Mouse (Mus musculus): ENCODE results near the gene Ilf2. TPM values are rescaled to one million over a fixed set of nuclear protein-coding genes. Genes with fewer than 3 reads are reported as not detected.

Gene Ilf2
- polyA plus RNA-seq, 1 experiment: 50.8 TPM

DNA sequence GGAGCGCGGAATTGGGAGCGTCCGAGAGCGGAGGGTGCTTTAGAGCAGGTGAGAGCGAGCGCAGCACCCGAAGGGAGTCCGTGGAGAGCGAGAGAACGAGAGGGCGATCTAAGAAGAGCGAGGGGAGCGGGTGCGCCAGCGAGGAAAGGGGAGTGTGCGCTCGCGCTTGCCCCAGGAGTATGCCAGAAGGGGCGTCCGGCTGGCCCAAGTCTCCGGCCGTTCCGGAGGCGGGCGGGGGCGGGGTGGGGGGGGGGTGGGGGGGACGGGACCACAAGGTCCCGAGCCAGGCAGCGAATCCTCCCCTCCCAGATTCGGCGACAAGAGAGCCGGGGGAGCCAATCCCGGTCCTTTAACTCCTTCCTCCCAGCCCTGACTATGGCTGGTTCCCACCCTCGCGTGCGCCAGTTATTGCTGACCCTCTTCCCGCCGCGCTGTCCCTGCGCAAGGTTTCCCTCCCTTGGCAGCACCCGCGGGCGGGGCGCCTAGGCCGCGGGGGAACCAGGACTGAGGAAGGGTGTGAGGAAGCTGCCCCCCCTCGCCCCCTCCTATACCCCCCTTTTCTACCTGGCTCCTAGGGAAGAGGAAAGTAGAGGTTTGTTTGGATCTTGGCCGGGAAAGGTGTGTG is 10.1 kb upstream of the Ilf2 start, which contains the start of gene Npr1:
Gene Npr1 (minus strand): TSS at position 181 of the 625 bp plus-strand sequence.
- peak within 1 kb of the TSS; percentile 42 for H3K4me3 ChIP-seq (ENCODE audit: control insufficient read depth, insufficient read depth, low read length)
- DNase-seq: no peak
- no peaks in the 10 kb centered on the region for H3K36me3 ChIP-seq (ENCODE audit: control insufficient read depth, insufficient read depth, low read length)
- 2% methylated on average over 45 of the region's 49 CpGs for WGBS
- TF ChIP-seq CTCF (IDR thresholded peaks at IDR 0.05; ENCODE audit: borderline replicate concordance, control insufficient read depth, extremely low read depth, insufficient read depth, low read length, poor library complexity): no peak
- no peak for TF ChIP-seq POLR2A (IDR thresholded peaks at IDR 0.05; ENCODE audit: control insufficient read depth, extremely low read depth, insufficient read depth, low read length, poor library complexity)
- H3K27me3 ChIP-seq (ENCODE audit: control insufficient read depth, insufficient read depth, low read length): peaks cover 16% of the 10 kb centered on the region; the same call in 1 of the 2 replicates
- no peak within 1 kb of the TSS for H3K27ac ChIP-seq (ENCODE audit: control insufficient read depth, insufficient read depth, low read length)
- peaks cover 9% of the 10 kb centered on the region; the same call in 1 of the 2 replicates for H3K4me1 ChIP-seq (replicated peaks; ENCODE audit: control insufficient read depth, insufficient read depth, low read length)

DNA sequence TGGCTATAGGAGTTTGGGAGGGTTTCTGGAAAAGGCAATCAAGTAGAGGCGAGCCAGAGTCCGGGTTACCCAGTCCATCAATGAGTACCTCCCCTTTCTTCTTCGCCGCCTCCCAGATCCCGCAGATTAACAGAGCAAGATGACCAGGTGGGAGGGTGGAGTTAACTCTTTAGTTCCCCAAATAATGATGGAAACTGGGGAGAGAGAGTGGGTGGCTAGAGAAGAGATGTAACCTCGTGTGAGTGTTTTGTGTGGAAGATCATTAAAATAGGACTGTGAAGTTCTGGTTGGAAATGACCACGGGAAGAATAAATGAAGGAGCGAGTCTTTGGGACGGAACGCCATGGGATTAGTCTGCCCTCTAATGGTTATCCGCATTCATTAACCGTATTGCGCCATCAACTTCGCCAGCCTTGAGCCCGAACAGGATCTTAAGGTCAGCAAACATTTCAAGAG is 9.6 kb upstream of the Ilf2 start:
- H3K27ac ChIP-seq (ENCODE audit: control insufficient read depth, insufficient read depth, low read length): no peak overlapping the region

DNA sequence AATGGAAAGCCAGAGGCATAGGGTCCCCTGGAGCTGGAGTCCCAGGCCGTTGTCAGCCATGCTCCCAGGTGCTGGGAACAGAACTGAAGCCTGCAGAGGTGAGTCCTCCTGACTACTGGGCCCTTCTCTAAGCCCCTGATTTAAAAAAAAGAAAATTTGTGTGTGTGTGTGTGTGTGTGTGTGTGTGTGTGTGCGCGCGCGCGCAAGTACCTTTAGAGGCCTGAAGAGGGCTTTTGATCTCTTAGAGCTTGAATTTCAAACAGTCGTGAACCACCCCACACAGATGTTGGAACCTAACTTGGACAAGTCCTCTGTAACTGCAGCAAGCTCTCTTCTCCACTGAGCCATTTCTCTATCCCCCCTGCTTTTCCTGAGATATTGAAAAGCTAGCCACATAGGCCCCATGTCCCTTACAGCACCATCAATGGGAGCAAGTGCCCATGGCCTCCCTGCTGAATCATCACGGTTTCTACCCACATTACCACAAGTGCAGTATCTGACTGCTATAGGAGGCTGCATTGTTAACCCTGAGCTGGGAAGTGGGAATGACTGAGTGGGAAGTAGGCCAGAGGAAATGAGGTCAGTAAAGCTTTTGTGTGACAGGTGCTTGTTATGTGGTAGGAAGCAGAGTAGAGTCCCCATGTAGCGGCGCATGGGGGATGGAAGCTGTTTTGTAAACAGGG is 8.2 kb upstream of the Ilf2 start:
- Histone ChIP-seq H3K4me3 (ENCODE audit: control insufficient read depth, insufficient read depth, low read length) (no peak overlapping the region), H3K27ac (ENCODE audit: control insufficient read depth, insufficient read depth, low read length) (no peak overlapping the region), H3K27me3 (ENCODE audit: control insufficient read depth, insufficient read depth, low read length) (peaks cover 16% of the 10 kb centered on the region; the same call in 1 of the 2 replicates), H3K4me1 (replicated peaks; ENCODE audit: control insufficient read depth, insufficient read depth, low read length) (peaks cover 9% of the 10 kb centered on the region; the same call in 1 of the 2 replicates), H3K36me3 (ENCODE audit: control insufficient read depth, insufficient read depth, low read length) (no peaks in the 10 kb centered on the region)
- 89% methylated on average over 10 of the region's 10 CpGs for WGBS
- DNase-seq: no peak
- no peak for TF ChIP-seq CTCF (IDR thresholded peaks at IDR 0.05; ENCODE audit: borderline replicate concordance, control insufficient read depth, extremely low read depth, insufficient read depth, low read length, poor library complexity)
- TF ChIP-seq POLR2A (IDR thresholded peaks at IDR 0.05; ENCODE audit: control insufficient read depth, extremely low read depth, insufficient read depth, low read length, poor library complexity): no peak

More for the DNA sequence above, 9.6 kb upstream of the Ilf2 start:
- WGBS: 4% methylated on average over 15 of the region's 15 CpGs
- Histone ChIP-seq H3K4me3 (ENCODE audit: control insufficient read depth, insufficient read depth, low read length) (no peak overlapping the region), H3K27me3 (ENCODE audit: control insufficient read depth, insufficient read depth, low read length) (peaks cover 16% of the 10 kb centered on the region; the same call in 1 of the 2 replicates), H3K36me3 (ENCODE audit: control insufficient read depth, insufficient read depth, low read length) (no peaks in the 10 kb centered on the region), H3K4me1 (replicated peaks; ENCODE audit: control insufficient read depth, insufficient read depth, low read length) (peaks cover 9% of the 10 kb centered on the region; the same call in 1 of the 2 replicates)
- TF ChIP-seq CTCF (IDR thresholded peaks at IDR 0.05; ENCODE audit: borderline replicate concordance, control insufficient read depth, extremely low read depth, insufficient read depth, low read length, poor library complexity): no peak
- TF ChIP-seq POLR2A (IDR thresholded peaks at IDR 0.05; ENCODE audit: control insufficient read depth, extremely low read depth, insufficient read depth, low read length, poor library complexity): no peak
- peak; percentile 15 for DNase-seq

DNA sequence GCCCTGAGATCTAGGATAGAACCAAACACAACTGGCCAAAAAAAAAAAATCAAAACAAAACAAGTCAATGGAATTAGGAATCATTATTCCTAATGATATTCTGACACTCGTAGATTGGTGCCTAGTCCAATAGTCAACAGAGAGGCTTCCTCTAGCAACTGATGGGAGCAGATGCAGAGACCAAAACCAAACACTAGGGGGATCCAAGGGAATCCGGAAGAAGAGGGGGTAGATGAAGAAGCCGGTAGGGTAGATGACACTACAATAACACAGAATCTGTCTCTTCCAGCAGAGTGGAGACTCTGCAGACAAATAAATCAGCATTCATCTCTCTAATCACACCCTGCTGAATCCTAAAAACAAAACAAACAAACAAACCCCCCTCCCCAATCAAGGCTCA is 3.7 kb upstream of the Ilf2 start:
- peak; percentile 80 for DNase-seq
- no peak for TF ChIP-seq POLR2A (IDR thresholded peaks at IDR 0.05; ENCODE audit: control insufficient read depth, extremely low read depth, insufficient read depth, low read length, poor library complexity)
- no peak for TF ChIP-seq CTCF (IDR thresholded peaks at IDR 0.05; ENCODE audit: borderline replicate concordance, control insufficient read depth, extremely low read depth, insufficient read depth, low read length, poor library complexity)
- Histone ChIP-seq H3K36me3 (ENCODE audit: control insufficient read depth, insufficient read depth, low read length) (no peaks in the 10 kb centered on the region), H3K4me1 (replicated peaks; ENCODE audit: control insufficient read depth, insufficient read depth, low read length) (peaks cover 3% of the 10 kb centered on the region), H3K27ac (ENCODE audit: control insufficient read depth, insufficient read depth, low read length) (no peak overlapping the region), H3K4me3 (ENCODE audit: control insufficient read depth, insufficient read depth, low read length) (no peak overlapping the region), H3K27me3 (ENCODE audit: control insufficient read depth, insufficient read depth, low read length) (no peaks in the 10 kb centered on the region)
- 6% methylated on average over 3 of the region's 3 CpGs for WGBS

DNA sequence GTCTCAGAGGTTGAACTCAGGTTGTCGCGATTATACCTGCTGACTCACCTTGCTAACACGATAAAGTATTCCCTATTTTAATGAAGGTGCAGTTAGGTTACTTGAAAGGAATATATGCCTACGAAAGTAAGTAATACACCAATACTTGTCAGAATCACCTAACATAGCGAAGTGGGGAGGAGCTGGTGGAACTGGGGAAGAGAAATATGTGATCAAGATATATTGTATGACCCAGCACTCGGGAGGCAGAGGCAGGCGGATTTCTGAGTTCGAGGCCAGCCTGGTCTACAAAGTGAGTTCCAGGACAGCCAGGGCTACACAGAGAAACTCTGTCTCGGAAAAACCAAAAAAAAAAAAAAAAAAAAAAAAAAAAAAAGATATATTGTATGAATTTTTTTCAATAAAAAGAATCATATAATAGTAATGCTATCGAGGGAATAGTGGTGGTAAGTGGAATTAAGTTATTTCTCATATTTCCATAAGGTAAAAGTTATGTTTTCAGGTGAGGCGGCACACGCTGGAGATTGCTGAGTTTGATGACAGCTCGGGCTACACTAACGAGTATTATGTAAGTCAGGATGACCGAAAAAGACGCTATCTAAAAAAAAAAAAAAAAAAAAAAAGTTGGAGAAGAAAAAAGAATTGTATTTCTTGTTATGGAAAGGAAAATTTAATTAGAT is 635 bp upstream of the Ilf2 start:
- Histone ChIP-seq H3K27ac (ENCODE audit: control insufficient read depth, insufficient read depth, low read length) (no peak overlapping the region), H3K27me3 (ENCODE audit: control insufficient read depth, insufficient read depth, low read length) (no peaks in the 10 kb centered on the region), H3K36me3 (ENCODE audit: control insufficient read depth, insufficient read depth, low read length) (peaks cover 2% of the 10 kb centered on the region), H3K4me1 (replicated peaks; ENCODE audit: control insufficient read depth, insufficient read depth, low read length) (peaks cover 3% of the 10 kb centered on the region), H3K4me3 (ENCODE audit: control insufficient read depth, insufficient read depth, low read length) (no peak overlapping the region)
- DNase-seq: no peak
- 36% methylated on average over 16 of the region's 16 CpGs for WGBS
- no peak for TF ChIP-seq CTCF (IDR thresholded peaks at IDR 0.05; ENCODE audit: borderline replicate concordance, control insufficient read depth, extremely low read depth, insufficient read depth, low read length, poor library complexity)
- no peak for TF ChIP-seq POLR2A (IDR thresholded peaks at IDR 0.05; ENCODE audit: control insufficient read depth, extremely low read depth, insufficient read depth, low read length, poor library complexity)

DNA sequence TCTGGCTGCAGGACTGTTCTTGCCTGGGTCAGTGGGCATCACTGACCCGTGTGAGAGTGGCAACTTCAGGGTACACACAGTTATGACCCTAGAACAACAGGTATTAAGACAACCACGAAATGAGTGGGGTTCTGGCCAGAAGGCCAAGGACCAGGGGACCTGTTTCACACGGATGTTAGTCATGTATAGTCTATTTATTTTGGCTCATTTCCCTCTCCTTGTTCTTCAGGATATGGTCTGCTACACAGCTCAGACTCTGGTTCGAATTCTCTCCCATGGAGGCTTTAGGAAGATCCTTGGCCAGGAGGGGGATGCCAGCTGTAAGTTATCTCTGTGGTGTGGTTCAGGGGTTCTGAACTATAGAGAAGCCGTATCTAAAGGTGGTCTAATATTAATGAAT is 11.1 kb downstream of the Ilf2 start:
- Histone ChIP-seq H3K36me3 (ENCODE audit: control insufficient read depth, insufficient read depth, low read length) (peaks cover 59% of the 10 kb centered on the region), H3K27ac (ENCODE audit: control insufficient read depth, insufficient read depth, low read length) (no peak overlapping the region), H3K4me3 (ENCODE audit: control insufficient read depth, insufficient read depth, low read length) (no peak overlapping the region), H3K4me1 (replicated peaks; ENCODE audit: control insufficient read depth, insufficient read depth, low read length) (0 out of 2 replicates have a peak, but pooled peaks cover 2% of the 10 kb centered on the region), H3K27me3 (ENCODE audit: control insufficient read depth, insufficient read depth, low read length) (no peaks in the 10 kb centered on the region)
- no peak for DNase-seq
- WGBS: 95% methylated on average over 5 of the region's 5 CpGs
- TF ChIP-seq POLR2A (IDR thresholded peaks at IDR 0.05; ENCODE audit: control insufficient read depth, extremely low read depth, insufficient read depth, low read length, poor library complexity) (no peak), CTCF (IDR thresholded peaks at IDR 0.05; ENCODE audit: borderline replicate concordance, control insufficient read depth, extremely low read depth, insufficient read depth, low read length, poor library complexity) (no peak)
